Mouse (Mus musculus) E14TG2a.4 (cell line): ENCODE measurements around the gene Urad.

Experiments used
- CTCF ChIP-seq: conservative IDR thresholded peaks from 2 replicates; pipeline ENCODE4 v1.5.1; 2014; ENCODE audit warnings: low read length
- NANOG ChIP-seq: IDR thresholded peaks from 2 replicates; pipeline ENCODE4 v1.6.1; 2014; ENCODE audit warnings: borderline replicate concordance, low read length, mixed read lengths

- TF ChIP-seq CTCF, result no peak
- no peak for TF ChIP-seq NANOG
Measured at GRCm38 (mm10) chr5:147270673-147271655, 51.3 kb downstream of the Urad start.
